Mouse (Mus musculus): ENCODE measurements at regions not wholly inside any gene's neighbourhood (a gene's known extent, or its start where the extent isn't known, plus 50 kb on each side); places are given as distances from the start of the nearest gene placed in this dataset.
"Not testable (repeated sequence)": the region's sequence is repeated elsewhere in the genome, so short reads cannot be mapped to it uniquely, and the experiment has no call there.

- no peak for DNase-seq (ENCODE audit: low spot score)
Measured at GRCm38 (mm10) chr9:33011241-33011640, 375.2 kb downstream of the Ets1 start.

GRCm38 (mm10) chr9:33035401-33035800 is 399.4 kb downstream of the Ets1 start:
- DNase-seq (ENCODE audit: low spot score) = no peak

GRCm38 (mm10) chr9:33039221-33039790 is 403.3 kb downstream of the Ets1 start:
- no peak for DNase-seq (ENCODE audit: low spot score)

- no peak for DNase-seq (ENCODE audit: low spot score)
Measured at GRCm38 (mm10) chr9:33050789-33051188, 414.8 kb downstream of the Ets1 start.

GRCm38 (mm10) chr9:33060636-33061264 is 424.7 kb downstream of the Ets1 start:
- no peak for DNase-seq (ENCODE audit: low spot score)

- peak; percentile 3 for DNase-seq (ENCODE audit: low spot score)
Measured at GRCm38 (mm10) chr9:33062476-33062875, 426.5 kb downstream of the Ets1 start.

- no peak for DNase-seq (ENCODE audit: low spot score)
Measured at GRCm38 (mm10) chr9:33065331-33065730, 429.3 kb downstream of the Ets1 start.

GRCm38 (mm10) chr9:33067521-33067920 is 431.5 kb downstream of the Ets1 start:
- no peak for DNase-seq (ENCODE audit: low spot score)

- no peak for DNase-seq (ENCODE audit: low spot score)
Measured at GRCm38 (mm10) chr9:33070116-33070515, 434.1 kb downstream of the Ets1 start.

GRCm38 (mm10) chr9:33080271-33080670 is 444.2 kb downstream of the Ets1 start:
- DNase-seq (ENCODE audit: low spot score) = peak; percentile 7

- no peak for DNase-seq (ENCODE audit: low spot score)
Measured at GRCm38 (mm10) chr9:33080774-33081173, 444.8 kb downstream of the Ets1 start.

GRCm38 (mm10) chr9:33089977-33090376 is 454.0 kb downstream of the Ets1 start:
- DNase-seq (ENCODE audit: low spot score) = no peak

GRCm38 (mm10) chr9:33091664-33092063 is 455.6 kb downstream of the Ets1 start:
- DNase-seq (ENCODE audit: low spot score) = no peak

- DNase-seq (ENCODE audit: low spot score) = peak; percentile 67
Measured at GRCm38 (mm10) chr9:33095654-33096053, 459.6 kb downstream of the Ets1 start.

GRCm38 (mm10) chr9:33101206-33101605 is 465.2 kb downstream of the Ets1 start:
- DNase-seq (ENCODE audit: low spot score) = no peak

- no peak for DNase-seq (ENCODE audit: low spot score)
Measured at GRCm38 (mm10) chr9:33104623-33105074, 468.6 kb downstream of the Ets1 start.

GRCm38 (mm10) chr9:33123841-33124240 is 487.8 kb downstream of the Ets1 start:
- no peak for DNase-seq (ENCODE audit: low spot score)

GRCm38 (mm10) chr9:33152186-33152585 is 516.2 kb downstream of the Ets1 start:
- DNase-seq (ENCODE audit: low spot score) = no peak

- DNase-seq (ENCODE audit: low spot score) = no peak
Measured at GRCm38 (mm10) chr9:33168159-33168558, 532.1 kb downstream of the Ets1 start.

- not testable (repeated sequence) for DNase-seq (ENCODE audit: low spot score)
Measured at GRCm38 (mm10) chr9:33169093-33169492, 533.1 kb downstream of the Ets1 start.

GRCm38 (mm10) chr9:33180066-33180465 is 544.0 kb downstream of the Ets1 start:
- DNase-seq (ENCODE audit: low spot score) = no peak

- DNase-seq (ENCODE audit: low spot score) = no peak
Measured at GRCm38 (mm10) chr9:33187187-33187586, 551.2 kb downstream of the Ets1 start.

GRCm38 (mm10) chr9:33209083-33209482 is 573.1 kb downstream of the Ets1 start:
- DNase-seq (ENCODE audit: low spot score) = no peak

- no peak for DNase-seq (ENCODE audit: low spot score)
Measured at GRCm38 (mm10) chr9:33214523-33214922, 578.5 kb downstream of the Ets1 start.

Measured in urinary bladder, postnatal 14 days (tissue).